Mouse (Mus musculus) right cerebral cortex, postnatal 36 days (tissue): Measurements from ENCODE around the gene Gif.

ENCODE experiments used
- DNase-seq, 2 experiments: peaks; one replicate each; pipeline ENCODE4 v3.0.0; 2022; ENCODE audit warnings: low spot score in 2 of 2, mixed read lengths in 1 of 2

The Gif gene

DNA sequence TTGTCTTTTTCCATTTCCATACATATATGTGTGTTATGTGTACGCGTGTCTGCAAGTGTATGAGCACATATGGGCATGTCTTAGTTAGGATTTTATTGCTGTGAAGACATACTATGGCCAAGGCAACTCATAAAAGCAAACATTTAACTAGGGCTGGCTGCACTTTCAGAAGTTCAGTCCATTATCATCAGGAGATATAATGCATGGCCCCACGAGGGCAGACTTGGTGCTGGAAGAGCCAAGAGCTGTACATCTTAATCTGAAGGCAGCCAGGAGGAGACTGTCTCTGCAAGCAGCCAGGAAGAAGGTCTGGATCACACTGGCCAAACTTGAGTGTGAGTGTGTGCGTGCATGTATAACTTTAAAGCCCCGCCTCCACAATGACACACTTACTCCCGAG is 47.1 kb downstream of the Gif start:
- DNase-seq: no peak

DNA sequence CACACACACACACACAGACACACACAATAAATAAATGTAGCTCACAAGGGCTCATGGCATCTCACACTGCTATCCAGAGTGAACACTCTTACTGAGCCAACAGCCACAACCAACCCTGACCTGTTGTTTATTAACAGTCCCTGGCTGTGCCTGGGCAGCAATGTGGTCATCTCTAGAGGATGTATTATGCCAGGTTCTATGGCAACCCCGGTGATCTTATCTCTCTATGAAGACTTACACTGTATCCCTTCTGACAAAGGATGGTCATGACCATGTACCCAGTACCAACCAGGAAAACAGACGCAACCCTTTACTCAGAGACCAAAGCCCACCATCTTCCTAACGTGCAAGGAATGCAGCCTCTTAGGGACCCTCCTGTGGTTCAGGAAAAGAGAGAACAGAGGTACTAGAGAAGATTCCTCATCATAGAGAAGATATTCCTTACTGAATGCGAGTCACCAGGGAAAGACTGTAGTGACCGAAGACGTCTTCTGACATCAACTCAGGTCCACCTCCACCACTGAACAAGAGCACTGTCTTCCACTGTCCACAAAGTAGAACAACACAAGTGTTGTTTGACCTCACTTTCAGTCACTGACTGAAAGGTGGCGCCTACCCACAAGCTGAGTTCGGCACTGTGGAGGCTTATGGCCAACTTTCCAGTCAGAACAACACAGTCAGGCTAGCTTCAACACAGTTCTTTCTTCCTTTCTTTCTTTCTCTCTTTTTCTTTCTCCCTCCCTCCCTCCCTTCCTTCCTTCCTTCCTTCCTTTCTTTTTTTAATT is 53.4 kb downstream of the Gif start:
- DNase-seq: no peak

DNA sequence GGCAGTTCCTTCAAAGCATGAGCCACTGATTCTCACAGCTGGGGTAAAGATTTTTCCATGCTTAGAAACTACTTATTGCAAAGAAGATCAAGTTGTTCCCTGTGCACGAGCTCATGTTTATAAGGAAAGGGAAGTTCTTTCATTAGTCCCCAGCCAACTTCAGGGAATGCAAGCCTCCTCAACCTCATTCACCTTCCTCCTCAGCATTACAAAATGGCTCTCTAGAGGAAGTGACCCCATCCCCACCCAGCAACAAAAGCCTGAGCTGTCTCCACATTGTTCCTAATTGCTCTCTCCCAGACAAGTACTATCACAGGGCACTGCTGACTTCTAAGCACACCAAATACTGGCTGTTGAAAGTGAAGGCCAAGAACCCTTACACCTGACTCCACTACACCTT is 57.1 kb downstream of the Gif start:
- DNase-seq: no peak

DNA sequence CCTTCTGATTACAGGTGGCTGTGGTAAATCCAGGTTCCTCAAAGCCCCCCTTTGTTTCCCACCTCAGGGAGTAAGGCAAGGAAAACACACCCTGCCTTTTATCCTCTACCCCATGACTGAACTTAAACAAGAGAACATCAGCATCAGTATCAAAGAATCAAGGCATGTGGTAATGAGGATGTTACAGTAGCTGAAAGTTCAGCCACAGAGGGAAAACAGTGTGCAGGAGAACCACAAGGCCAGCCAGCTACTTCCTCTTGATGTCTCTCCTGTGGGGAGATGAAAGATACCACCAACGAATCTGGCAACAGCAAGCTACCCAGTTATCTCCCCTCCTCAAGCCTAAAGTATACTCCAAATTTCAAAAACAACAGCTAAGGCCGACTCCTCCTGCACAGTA is 59.9 kb downstream of the Gif start:
- DNase-seq: no peak

DNA sequence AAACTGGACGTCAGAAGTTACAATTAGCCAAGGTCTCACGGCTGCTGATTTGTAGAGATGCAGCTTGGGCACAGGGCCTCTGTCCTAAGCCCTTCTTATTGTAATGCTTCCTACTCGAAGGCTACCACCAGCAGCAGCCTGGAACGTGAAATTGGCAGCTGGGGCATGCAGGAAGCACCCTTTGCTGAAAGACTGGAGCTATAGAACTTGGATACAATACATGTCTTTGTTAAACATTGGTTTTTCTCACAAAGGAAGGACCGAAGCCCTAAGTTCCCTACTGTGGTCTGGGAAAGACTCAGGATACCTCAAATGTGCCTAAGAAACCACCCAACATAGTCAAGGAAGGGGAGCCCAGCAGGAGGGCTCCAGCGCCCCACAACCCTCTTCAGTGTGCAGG is 60.5 kb downstream of the Gif start:
- DNase-seq: no peak

DNA sequence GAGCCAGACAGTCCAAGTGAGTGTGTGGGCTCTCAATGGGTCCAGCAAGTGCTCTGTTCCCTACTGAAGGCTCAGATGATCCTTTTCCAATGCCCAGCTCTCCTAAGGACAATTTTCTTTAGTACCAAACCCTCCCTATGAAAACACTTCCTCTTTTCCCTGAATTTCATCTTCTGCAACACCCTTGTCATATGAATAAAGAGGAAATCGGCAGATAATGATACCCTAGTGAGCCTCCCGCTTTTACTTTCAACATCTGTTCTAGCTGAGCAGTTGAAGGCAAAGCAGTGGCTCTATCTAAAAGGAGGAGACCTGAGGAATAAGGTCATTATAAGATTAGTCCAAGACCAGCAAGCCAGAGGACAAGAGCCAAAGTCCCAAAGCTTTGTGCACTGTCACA is 61.1 kb downstream of the Gif start:
- DNase-seq: no peak

DNA sequence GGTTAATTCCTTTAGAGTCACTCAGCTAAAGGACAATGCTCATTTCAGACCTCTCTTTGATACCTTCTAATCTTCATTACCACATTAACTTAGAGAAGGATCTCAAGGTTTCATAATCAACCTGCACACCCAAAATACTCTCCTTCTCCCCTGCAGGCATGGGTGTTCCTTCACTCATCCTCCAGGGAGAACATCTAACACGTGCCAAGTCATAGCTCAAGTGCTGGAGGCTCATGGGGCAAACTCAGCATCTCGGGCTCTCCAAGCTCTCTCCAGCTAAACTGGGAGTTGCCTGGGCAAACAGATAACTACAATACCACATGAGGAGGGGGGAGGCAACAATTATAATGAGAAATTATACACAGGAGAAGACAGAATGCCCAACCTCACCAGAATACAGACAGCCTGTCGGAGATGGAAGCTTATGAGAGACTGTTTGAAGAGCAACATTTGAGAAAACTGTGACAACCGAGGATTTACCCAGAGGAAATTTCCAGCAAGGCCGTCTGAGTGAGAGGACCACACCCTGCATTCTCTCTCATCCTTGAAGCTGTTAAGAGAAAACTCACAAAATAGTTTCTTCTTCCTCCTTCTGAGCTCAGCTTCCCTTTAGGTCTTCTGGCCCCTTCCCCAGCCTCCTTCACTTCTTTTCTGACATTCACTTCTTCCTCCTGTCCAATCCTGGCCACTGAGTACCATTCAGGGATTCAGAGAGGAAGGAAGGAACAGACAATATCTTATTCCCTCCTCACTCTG is 62.8 kb downstream of the Gif start:
- no peak for DNase-seq

DNA sequence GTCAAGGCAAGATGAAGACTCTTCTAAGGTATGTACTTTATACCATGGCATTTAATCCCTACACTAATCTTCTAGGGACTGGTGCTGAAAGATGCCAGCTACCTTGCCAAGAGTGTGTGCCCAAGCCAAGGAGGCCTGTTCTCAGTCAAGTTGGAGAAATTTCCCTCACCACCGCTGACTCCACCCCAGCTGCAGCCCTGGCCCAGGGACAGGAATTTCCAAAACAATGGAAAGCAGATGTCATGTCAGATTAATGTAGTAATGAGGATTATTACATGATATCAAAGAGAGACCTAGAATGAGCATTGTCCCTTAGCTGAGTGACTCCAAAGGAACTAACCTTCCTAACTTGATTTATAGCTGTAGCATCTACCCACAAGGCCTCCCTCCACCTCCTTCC is 63.5 kb downstream of the Gif start:
- no peak for DNase-seq

DNA sequence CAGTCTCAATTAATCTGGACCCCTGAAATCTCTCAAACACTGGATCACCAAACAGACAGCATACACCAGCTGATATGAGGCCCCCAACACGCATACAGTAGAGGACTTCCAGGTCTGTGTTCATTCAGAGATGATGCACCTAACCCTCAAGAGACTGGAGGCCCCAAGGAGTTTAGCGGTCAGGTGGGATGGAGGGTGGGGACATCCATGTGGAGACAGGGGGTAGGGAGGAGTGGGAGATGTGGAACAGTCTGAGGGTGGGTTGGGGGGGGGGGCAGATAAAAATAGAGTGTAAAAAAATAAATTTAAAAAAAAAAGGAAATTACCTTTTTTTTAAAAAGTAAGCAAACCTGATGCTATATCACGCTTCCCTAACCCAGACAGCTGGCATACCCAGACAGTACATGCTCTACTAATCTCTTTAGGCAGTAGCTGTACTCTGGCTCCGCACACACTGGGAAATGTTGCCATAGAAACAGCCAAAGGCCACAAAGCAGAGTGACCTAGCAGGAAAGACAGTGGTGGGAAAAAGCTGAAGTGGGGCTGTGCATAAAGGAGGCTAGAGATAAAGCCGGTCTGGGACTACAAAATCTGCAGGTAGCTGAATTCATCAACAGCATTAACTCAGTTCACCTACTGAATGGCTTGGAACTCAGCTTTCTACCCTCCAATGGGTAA is 64.5 kb downstream of the Gif start:
- no peak for DNase-seq
